Mouse (Mus musculus) CD4-positive, CD25-positive, alpha-beta regulatory T cell, adult 4 months (primary cell): Measurements from ENCODE around the gene Lrrc15. TPM values are rescaled to one million over a fixed set of nuclear protein-coding genes. Genes with fewer than 3 reads are reported as not detected.

Experiments
- ATAC-seq: one replicate; pipeline ENCODE4 v1.8.0; 2017
- polyA plus RNA-seq, 2 experiments: library from polyadenylated mRNA; unstranded; fragments of 100-300 nt; shearing (Covaris generic); gene quantifications; one replicate each; pipeline ENCODE4 v1.2.1; 2017

The Lrrc15 gene
- not detected for polyA plus RNA-seq

DNA sequence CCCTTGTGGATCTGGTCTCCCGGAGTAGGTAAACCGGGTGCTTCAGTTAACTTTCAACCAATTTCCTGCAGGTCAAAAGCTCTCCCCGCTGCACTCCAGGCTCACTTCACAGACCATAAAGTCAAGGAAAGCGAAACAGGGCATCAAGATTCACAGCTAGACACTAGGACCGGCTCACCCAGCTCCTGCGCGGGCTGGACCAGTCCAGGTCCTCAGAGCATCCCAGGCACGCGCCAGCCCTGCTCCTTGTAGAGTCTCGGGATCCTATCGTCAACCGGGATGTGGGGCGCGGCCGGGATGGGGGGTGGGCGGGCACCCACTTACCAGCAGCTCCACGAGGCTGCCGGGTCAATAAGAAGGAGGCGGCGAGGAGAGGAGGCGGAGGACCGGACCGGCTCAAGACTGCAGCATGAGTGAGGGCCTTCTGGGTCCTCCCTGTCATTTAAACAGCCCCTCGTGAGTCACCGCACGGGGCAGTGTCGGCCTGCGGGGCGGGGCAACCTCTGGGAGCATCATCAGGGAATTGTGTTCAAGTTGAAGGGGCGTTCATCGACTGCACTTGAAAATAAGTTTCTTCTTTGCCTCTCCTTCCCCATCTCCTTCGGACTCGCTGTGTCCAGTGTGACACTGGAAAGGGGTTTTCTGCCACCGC, at the start of gene Lrrc15:
TSS of gene Lrrc15 (minus strand) at position 413 of the 652 bp plus-strand sequence.
- ATAC-seq: no peak

DNA sequence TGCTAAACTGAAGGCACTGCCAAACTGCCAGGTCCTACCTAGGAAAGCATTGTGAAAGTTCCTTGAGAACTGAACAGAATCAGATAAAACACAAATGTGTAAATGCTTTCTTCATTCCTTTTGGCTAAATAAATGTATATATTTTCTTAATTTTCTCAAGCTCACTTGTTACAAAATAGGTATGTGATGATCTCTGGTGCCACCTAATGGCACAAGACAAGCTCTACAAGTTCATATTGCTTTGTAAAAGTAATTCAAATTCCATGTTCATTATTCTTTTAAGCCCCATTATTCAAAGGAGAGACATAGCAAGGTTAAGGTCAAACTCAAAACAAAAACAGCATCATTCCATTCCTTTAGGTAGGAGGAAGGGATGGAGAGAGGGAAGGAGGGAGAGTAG, 31.2 kb upstream of the Lrrc15 start:
- no peak for ATAC-seq

DNA sequence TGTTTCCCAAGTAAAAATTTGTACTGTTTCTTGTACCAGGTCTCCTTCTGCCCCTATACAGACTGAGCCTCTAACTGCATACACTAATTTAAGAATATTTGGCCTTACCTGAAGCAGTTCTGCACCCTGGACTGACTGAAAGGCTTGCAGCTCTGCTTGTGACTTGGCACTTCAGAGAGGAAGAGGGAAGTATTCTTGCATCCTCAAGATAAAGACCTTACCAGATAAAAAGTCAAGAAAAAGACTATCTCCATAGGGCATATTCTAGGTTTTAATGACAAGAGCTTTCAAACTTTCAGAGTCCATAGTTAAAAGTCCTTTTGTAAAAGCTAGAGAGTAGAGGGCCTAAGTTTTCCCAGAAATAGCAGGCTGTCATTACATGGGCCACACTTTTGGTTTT, 27.6 kb upstream of the Lrrc15 start, which contains the start of gene Gp5:
TSS of gene Gp5 (minus strand) at position 133 of the 400 bp plus-strand sequence.
- ATAC-seq: no peak

DNA sequence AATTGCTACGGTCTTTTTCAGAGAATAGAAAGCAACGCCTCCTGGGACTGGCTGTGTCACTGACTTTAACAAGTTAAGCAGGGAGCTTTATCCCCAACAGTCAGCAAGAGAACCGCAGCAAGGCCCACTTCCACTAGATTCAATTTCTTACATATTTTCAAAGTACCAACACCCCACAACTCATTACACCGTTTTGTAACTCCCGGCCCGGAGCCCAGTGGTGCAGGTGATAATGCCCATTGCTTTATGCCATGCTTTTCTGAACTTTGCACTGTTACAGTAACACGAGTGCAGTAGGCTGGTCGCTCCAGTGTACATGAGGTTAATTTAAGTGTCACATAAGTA, 27.1 kb upstream of the Lrrc15 start:
- ATAC-seq: no peak

DNA sequence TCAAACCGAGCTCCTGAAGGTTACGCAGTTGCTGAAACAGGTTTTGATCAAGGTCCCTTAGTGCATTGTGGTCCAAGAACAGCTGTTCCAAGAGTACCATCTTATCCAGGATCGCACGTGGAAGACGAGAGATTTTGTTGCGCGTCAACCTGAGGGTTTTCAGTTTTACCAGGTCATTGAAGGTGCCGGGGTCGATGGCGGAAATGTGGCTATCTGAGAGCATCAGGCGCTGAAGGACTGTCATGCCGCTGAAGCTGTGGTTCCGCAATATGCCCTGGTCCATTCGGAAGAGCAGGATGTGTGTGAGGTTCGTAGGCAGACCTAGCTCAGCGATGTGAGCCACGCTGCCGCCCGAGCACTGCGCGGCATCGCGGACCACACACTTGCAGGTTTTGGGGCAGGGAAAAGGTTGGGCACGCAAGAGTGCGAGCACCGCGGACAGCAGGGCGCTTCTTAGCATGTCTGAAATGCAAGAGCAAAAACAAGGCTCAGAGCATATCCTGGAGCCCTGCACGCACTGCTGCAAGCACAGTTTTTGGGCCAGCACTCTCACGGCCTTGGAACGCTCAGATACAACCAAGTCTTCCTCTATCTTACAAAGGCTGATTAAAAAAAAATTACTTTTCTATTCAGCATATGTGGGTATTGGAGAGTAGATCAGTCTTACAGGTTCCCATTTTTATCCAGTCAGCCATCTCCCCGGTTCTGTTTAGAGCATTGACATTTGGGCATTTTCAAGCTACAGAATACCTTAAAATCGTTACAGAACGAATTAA, 26.5 kb upstream of the Lrrc15 start:
- no peak for ATAC-seq

DNA sequence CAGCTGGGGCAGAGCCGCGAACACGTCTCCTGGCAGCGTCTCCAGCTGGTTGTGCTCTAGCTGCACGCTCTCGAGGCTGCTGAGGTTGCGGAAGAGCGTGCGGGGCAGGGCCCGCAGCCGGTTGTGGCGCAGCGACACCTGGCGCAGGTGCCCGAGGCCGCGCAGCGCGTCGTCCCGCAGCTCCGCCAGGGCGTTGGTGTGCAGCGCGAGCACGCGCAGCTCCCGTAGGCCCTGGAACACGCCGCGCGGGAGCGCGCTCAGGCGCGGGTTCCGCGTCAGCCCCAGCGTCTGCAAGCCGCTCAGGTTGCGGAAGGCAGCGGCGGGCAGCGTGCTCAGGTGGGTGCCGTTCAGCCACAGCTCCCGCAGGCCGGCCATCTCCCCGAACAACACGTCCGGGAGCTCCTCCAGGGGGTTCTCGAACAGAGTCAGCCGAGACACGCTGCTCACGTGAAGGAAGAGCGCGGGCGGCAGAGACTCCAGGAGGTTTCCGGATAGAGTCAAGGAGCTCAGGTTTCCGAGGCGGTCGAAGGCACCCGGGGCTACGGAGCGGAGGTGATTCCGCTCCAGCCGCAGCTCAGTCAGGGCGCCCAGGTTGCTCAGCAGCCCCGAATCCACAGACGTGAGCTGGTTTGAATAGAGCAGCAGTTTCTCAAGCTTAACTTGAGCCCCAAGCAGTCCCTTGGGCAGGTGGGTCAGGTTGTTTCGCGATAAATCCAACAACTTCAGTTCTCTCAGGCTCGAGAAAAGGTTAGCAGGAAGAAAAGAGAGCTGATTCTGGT, 25.7 kb upstream of the Lrrc15 start:
- peak; percentile 63 for ATAC-seq

DNA sequence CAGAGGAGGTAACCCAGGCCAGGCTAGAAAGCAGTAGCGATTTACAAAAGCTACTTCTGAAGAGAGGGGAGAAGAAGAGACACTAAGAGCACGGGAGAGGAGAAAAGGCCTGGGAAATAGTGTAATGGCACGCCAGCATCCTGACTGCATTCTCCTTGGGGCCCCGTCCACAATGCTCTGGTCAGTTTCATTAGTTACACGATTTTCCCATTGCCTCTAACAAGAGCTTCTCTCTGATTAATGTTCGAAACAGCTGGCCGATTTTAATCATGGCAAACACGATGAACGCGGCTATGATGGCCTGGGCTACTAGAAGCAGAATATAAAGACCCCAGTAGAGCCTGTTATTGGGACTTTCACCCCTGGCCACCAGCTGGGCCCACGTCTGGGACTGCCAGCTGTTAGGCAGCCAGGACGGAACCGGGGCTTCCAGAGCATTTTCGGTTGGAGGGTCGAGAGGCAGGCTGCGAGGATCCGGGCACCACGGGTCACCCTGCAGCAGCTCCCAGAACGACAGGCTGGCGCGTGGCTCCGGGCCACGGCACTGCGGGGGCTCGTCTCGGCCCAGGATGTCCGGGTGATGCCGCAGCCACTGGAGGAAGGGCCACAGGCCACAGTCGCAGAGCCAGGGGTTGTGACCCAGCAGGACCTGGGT, 25.0 kb upstream of the Lrrc15 start:
- ATAC-seq: peak; percentile 13

DNA sequence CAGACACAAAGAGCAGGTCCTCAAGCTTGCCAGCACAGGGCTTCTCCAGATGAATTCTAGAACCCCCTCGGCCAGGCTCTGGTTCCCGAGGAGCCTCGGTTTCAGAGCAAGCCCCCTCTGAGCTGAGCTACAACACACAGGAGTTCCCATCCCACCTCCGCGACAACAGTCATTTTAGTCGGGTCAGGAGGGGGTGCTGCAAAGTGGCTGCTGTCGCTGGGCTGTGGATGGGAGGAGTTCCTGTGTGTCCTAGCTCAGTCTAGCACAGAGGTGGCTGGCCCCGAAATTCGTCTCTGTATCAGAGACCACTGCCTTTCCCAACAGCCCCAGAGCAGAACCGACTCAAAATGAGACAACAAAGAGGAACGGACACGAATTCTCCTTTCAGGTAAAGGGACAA, 24.2 kb upstream of the Lrrc15 start:
- ATAC-seq: no peak

DNA sequence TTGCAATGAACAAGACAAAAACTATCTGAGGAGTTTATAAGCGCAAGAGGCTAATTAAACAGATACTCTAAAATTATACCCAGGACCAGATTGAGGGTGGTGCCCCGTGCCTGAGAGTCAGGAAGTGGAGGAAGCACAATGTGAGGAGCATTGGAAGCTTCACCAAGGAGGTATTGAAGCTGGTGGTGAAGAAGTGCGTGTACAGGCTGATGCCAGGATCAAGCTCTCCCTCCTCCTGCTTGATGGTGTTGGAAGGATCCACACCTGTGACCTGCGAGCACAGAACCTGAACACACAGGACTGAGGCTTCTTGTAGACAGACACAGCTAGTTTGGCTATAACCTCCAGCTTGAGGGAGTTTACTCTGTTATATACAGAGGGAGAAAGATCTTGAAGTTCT, 23.0 kb upstream of the Lrrc15 start:
- ATAC-seq: no peak

DNA sequence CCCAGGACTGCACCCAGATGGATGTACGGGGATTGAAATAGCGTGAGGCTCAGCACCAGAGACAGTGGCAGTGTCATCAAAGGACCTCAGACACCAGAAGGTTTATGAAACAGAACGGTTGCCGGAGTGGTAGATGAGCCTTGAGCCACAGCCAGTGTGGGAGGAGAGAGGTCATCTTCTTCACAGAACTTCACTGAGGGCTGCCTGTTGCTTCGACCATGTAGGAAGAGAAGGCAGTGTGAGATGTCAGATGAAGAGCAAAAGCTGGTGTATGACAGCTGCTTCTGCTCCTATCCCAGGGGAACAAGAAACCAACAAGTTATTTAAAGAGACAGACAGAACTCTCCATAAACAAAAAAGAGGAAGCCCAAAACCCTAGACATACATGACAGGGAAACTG, 21.2 kb upstream of the Lrrc15 start:
- ATAC-seq: no peak

DNA sequence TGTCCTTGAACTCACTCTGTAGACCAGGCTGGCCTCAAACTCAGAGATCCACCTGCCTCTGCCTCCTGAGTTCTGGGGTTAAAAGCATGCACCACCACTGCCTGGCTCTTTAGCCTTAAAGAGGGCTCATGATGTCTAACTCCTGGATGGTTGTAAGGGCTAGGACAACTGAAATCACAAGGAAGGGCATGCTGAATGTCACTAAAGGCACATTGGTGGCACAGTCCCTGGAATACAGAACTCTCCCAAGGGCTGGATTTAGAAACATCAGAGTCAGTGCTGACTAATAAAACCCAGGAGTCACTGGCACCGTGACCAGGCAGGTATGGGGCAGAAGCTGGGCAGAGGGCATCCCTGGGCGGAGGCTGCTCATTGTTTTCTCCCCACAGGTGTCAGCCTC, 20.4 kb upstream of the Lrrc15 start:
- no peak for ATAC-seq

DNA sequence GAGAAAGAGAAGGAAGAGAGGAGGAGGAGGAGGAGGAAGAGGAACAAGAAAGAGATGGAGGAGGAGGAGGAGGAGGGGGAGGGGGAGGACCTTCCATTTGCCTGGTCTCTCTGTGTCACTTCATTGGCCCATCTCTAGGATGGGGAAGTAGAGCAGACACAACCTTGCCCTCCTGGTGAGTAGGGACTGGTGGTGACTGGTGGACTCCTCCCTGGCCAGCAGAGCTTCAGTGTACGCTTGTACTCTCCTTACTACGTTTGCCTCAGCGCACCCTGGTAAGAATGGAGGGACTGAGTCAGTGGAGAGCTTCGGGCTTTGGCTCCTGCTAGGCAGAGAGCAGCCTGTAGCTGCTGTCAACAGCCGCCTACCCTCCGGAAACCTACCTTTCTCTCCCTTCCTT, 19.6 kb upstream of the Lrrc15 start:
- no peak for ATAC-seq

DNA sequence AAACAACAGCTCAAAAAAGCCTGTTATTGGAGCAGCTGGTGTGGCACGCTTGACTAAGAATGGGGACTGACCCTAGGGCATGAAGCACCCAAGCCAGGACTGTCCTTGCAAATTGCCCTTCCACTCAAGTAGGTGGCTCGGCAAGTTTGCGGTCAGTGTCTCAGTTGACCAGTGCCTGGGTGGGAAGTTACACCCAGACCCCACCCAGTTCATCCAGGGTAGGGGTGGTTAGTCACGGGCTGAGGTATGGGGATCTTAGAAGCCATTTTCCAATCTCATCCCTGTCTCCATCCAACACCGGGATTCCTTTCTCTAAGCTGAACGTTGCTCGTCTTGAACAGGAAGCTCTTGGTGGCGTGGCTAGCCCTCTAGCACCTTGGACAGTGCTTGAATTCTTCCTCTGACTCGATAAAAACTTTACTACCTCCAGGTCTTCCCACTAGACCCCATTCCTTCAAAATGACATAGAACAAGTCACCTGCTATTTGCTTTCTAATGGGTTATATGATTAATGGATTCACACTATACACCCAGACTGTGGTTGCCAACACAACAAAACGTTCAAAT, 16.7 kb upstream of the Lrrc15 start:
- no peak for ATAC-seq

DNA sequence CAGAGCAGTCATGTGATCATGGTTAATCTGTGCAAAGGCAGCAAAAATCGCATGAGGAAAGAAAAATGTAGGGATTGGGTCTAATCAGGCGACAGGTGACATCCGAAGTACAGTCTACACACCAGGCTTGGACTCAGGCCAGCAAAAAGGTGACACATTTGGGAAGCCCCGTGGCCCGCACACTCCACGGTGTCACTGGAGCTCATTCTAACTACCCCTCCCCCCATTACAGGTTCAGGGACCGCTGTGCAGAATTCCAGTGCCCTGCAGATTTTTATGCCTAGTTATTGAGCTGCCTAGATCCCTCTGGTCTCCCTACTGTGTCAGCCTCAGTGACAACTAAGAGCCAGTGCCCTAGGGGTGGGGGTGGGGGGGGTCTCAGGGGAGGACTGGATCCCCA, 14.4 kb upstream of the Lrrc15 start:
- no peak for ATAC-seq

DNA sequence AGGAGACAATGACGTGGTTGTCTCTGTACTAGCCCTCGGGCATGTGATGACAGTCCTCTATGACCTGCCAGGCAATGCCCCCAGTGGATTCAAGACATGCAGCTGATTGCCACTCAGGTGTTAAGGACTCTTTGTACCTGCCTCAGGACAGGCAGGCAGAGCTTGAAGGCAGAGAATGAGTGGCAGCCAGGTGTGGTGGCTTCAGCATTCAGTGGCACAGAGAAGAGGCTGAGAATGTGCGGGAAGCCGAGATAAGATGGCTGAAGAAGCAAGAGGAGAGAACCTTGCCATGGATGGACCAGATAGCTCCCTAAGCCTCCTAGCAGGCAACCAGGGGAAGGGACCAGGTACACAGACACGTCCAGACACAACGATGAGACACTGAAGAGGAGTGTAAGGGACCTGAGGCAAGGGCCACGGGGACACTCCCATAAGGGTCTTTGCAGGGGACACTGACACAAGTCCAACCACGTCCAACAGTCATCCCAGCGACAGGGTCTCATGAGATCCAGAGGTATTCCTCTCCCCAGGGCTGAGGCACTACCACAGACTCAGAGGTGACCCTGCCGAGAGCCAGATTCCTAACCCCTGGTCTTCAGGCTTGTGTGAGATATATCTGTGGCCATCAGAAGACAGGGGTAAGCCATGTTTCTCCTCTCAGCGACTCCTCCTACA, 13.7 kb upstream of the Lrrc15 start:
- no peak for ATAC-seq

DNA sequence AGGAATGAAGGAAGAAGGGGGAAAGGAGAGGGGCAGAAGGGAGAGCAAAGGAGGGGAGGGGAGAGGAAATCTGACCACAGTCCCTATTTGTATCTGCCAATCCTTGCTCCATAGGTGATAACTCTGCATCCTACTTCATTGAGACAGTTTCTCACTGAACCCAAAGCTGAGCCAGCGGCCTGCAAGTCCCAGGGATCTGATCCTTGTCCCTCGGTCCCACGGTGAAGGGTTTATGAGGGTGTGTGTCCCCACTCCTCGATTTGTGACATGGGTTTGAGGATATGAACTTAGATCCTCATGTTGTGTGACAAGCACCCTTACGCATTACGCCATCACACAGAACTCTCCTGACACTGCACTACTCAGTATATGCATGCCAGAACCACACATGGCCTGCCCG, 12.1 kb upstream of the Lrrc15 start:
- no peak for ATAC-seq

DNA sequence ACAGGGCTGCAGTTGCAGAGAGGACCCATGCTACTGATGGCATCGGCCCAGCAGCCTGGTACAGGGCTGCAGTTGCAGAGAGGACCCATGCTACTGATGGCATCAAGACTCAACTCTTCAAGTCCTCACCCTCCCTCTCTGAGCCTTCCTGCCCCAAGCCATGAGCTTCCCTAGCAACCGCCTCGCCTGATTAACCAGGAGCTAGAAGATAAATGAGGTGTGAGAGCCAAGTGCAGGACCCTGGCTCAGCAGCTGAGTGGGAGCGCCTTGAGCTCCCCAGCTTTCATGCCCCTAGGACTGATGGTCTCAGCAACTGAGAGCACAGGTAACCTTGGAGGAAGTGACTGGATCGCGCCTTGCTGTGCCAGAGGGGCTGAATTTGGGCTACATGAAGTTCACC, 7.4 kb upstream of the Lrrc15 start:
- no peak for ATAC-seq

DNA sequence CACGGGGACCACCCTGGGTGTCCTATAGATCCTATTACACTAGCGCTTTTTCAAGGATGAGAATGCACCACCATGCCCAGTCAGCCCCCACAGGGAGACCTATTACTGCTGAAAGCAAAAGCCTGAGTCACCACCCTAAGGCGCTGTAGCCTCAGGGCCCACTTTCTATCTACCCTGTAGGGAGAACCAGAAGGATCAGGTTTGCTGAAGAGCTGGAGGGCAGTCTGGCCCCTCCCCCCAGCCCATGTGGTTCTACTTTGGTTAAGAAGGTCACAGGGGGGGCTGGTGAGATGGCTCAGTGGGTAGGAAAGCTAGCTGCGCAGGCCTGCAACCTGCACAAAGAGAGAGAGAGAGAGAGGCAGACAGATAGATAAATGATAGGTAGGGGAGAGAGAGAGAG, 2.6 kb upstream of the Lrrc15 start:
- no peak for ATAC-seq

DNA sequence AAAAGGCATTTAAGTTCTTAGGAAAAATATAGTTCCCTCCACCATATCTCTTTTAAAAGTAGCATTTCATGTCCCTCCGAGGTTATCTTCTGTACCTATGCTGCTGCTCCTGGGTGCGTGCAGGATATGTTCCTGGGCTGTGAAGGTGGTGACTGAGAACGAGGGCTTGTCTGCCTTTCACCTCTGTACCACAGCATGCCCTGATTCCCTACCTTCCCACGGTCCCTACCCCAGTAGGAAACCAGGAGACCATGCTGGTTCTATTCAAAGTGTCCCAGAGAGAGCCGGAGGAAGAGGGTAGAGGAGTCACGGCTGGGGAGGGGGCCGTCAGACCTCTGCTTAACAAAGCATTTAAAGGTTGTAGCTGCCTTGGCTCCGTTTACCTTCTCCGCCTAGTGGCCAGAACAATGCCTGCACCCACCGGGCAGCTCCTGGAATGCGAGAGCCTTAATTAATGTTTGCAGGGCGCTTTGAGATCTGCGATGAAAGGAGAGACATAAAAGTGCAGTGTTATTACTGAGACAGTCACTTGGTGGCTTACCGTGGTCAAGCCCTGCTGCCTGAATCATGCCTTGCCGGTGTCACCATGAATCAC, 784 bp upstream of the Lrrc15 start:
- peak; percentile 43 for ATAC-seq

DNA sequence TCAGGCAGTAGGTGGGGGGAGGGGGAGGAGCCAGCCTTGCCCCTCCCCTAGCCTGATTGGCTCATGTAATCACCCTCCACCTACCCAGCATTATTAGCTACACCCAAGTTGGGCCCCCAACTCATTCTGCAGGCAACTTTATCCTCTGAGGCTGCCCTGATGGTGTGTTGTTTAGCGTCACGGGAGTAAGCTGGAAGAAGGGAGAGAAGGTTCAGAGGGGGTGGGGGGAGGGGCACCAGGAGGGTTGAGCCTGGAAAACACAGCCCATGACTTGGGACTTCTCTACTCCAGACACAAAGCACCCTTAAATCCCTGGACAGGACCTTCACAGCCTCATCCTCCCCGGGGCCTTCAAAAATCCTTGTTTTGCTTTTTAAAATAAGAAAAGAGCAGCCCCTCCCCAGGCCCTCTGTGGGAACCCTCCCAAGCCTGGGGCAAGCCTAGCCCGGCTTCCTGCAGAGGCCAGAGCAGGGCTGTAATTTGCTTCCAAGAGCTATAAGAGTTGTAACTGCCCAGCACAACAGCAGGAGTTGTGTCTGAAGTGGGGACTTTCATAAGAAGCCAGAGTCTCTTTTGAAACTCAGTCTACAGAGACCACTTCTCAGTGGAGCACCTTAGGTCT, 2.3 kb downstream of the Lrrc15 start:
- ATAC-seq: no peak

DNA sequence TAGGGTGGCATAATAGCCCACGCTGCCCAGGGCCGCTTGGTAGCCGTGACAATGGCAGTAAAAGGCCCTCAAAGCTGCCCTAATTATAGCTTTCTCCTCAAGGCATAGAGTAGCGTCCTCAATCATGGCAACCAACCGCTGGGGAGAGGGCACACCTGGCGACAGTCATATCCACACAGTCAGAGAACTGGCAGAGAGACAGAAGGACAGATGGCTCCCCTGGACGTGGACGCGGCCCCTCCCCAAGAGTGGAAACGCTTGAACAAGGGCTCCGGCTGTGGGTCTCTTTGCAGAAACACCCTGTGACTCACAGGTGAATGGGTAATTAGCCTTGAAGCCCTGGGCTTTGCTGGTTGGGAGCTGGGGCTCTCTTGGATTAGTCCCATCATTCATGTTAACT, 4.7 kb downstream of the Lrrc15 start:
- no peak for ATAC-seq
